Mouse (Mus musculus) subcutaneous adipose tissue, adult 2 months (tissue): ENCODE results near the gene Olfr284. TPM values are rescaled to one million over a fixed set of nuclear protein-coding genes. Genes with fewer than 3 reads are reported as not detected.

Experiments used
- polyA plus RNA-seq: library from polyadenylated mRNA; depleted of rRNA; stranded (reverse); fragments of >200 nt; gene quantifications from 2 replicates; pipeline ENCODE4 v1.2.3, GENCODE M21; 2012; ENCODE audit warnings: low replicate concordance; rRNA removed

Olfr284 gene
- polyA plus RNA-seq: not detected in 2 replicates

GRCm38 (mm10) chr15:98340887-98341286, at the start of gene Olfr284:
Gene Olfr284 (minus strand): TSS chr15:98340987.

GRCm38 (mm10) chr15:98380846-98381245, 40.1 kb upstream of the Olfr284 start, which contains the start of gene Olfr283:
Gene Olfr283 (minus strand): TSS chr15:98380946.

GRCm38 (mm10) chr15:98317177-98317724, 23.5 kb downstream of the Olfr284 start, which contains the start of gene Olfr285:
Gene Olfr285 (minus strand): TSS chr15:98317353.

GRCm38 (mm10) chr15:98295628-98296551, 44.9 kb downstream of the Olfr284 start, which contains the start of gene Zfp641:
Gene Zfp641 (minus strand): TSS chr15:98296161.

Other genes with a start within 250 kb of the Olfr284 start
- gene Pfkm, start 248.4 kb downstream of the Olfr284 start, polyA plus RNA-seq: 27.5 and 39.9 TPM in 2 replicates
- 8.0 and 18.2 TPM in 2 replicates for gene Senp1, start 247.2 kb downstream of the Olfr284 start, polyA plus RNA-seq
- 46.3 and 54.3 TPM in 2 replicates for gene Asb8, start 175.4 kb downstream of the Olfr284 start, polyA plus RNA-seq
- 0.14 and 6.3 TPM in 2 replicates for gene Ccdc184, start 173.8 kb downstream of the Olfr284 start, polyA plus RNA-seq
- not detected in 2 replicates for gene Olfr288, start 145.4 kb downstream of the Olfr284 start, polyA plus RNA-seq
- not detected in 2 replicates for gene Gm44579, start 120.0 kb downstream of the Olfr284 start, polyA plus RNA-seq
- gene Olfr287, start 119.9 kb downstream of the Olfr284 start, polyA plus RNA-seq: not detected in 2 replicates
- not detected in 2 replicates for gene Olfr286, start 106.5 kb downstream of the Olfr284 start, polyA plus RNA-seq
- not detected in 2 replicates for gene H1fnt, start 83.7 kb downstream of the Olfr284 start, polyA plus RNA-seq
- gene Zfp641, start 44.8 kb downstream of the Olfr284 start, polyA plus RNA-seq: 2.9 and 4.3 TPM in 2 replicates
- gene Olfr285, start 23.6 kb downstream of the Olfr284 start, polyA plus RNA-seq: not detected in 2 replicates
- gene Olfr283, start 40.0 kb upstream of the Olfr284 start, polyA plus RNA-seq: not detected in 2 replicates
- not detected in 2 replicates for gene Olfr282, start 90.2 kb upstream of the Olfr284 start, polyA plus RNA-seq
- gene Olfr281, start 111.6 kb upstream of the Olfr284 start, polyA plus RNA-seq: not detected in 2 replicates
- gene OR5BS1P, start 128.9 kb upstream of the Olfr284 start, polyA plus RNA-seq: not detected in 2 replicates
- gene Lalba, start 141.7 kb upstream of the Olfr284 start, polyA plus RNA-seq: 0.93 TPM in 1 of 2 replicates, not detected in the other
- not detected in 2 replicates for gene Olfr279, start 151.4 kb upstream of the Olfr284 start, polyA plus RNA-seq
- 34.5 and 55.4 TPM in 2 replicates for gene Kansl2, start 193.3 kb upstream of the Olfr284 start, polyA plus RNA-seq
- 9.7 and 16.1 TPM in 2 replicates for gene Ccnt1, start 229.9 kb upstream of the Olfr284 start, polyA plus RNA-seq
- gene 4930415O20Rik, start 230.0 kb upstream of the Olfr284 start, polyA plus RNA-seq: 0.73 TPM in 1 of 2 replicates, not detected in the other